Comparison of ENCODE assay signal across 18 mouse cellular contexts in genomic region chr11:119552301-119552700, GRCm38 (mm10). TPM values are rescaled to one million over a fixed set of nuclear protein-coding genes. Genes with fewer than 3 reads are reported as not detected.
A peak's percentile ranks its signal among the peaks of the same experiment; 100 is the strongest.
DNase-seq lines count a peak whose midpoint lies in the region; ATAC-seq and TF ChIP-seq lines count a peak whose summit lies in the region.
"Had no signal": no experiment of that assay in that cellular context is flagged by ENCODE, and none has a peak within 500 bp of the region (broad histone marks: within the 10 kb centered on the region; RNA-seq: fewer than 3 reads in every experiment).

No protein-coding gene starts in this region.

- WGBS in hindbrain, embryonic 11.5 days: 45% methylated on average over 1 of the region's 1 CpGs
- 41% methylated on average over 1 of the region's 1 CpGs for WGBS in hindbrain, postnatal 0 days
- WGBS in midbrain, embryonic 11.5 days: 53% methylated on average over 1 of the region's 1 CpGs
- WGBS in midbrain, embryonic 10.5 days: 55% methylated on average over 1 of the region's 1 CpGs
- WGBS in limb, embryonic 10.5 days: 52% methylated on average over 1 of the region's 1 CpGs

- no peaks in the 10 kb centered on the region for H3K36me3 ChIP-seq in hindbrain, embryonic 11.5 days (ENCODE audit: control insufficient read depth, insufficient read depth, low read length)
- no peaks in the 10 kb centered on the region for H3K36me3 ChIP-seq in hindbrain, postnatal 0 days (ENCODE audit: insufficient read depth, low read length)
- no peaks in the 10 kb centered on the region for H3K36me3 ChIP-seq in midbrain, embryonic 11.5 days (ENCODE audit: control insufficient read depth, insufficient read depth, low read length)
- H3K36me3 ChIP-seq in midbrain, embryonic 10.5 days: no peaks in the 10 kb centered on the region
- no peaks in the 10 kb centered on the region for H3K36me3 ChIP-seq in limb, embryonic 10.5 days
- H3K36me3 ChIP-seq: heart, embryonic 15.5 days; hindbrain, embryonic 12.5 days; limb, embryonic 15.5 days had no signal

- 0 out of 2 replicates have a peak overlapping the region, but pooled peaks have one; percentile 13 for H3K27ac ChIP-seq in hindbrain, embryonic 11.5 days (ENCODE audit: low read depth, low read length)
- H3K27ac ChIP-seq in hindbrain, postnatal 0 days: no peak overlapping the region
- no peak overlapping the region for H3K27ac ChIP-seq in midbrain, embryonic 11.5 days (ENCODE audit: low read depth, low read length)
- H3K27ac ChIP-seq in midbrain, embryonic 10.5 days (replicated peaks): no peak overlapping the region
- H3K27ac ChIP-seq in limb, embryonic 10.5 days: no peak overlapping the region
- H3K27ac ChIP-seq: heart, embryonic 15.5 days; hindbrain, embryonic 12.5 days; limb, embryonic 15.5 days had no signal

- H3K4me2 ChIP-seq in hindbrain, embryonic 11.5 days (replicated peaks; ENCODE audit: low read depth, low read length): no peak overlapping the region
- no peak overlapping the region for H3K4me2 ChIP-seq in hindbrain, postnatal 0 days (ENCODE audit: low read depth, low read length)
- H3K4me2 ChIP-seq in midbrain, embryonic 11.5 days: no peak overlapping the region
- H3K4me2 ChIP-seq: heart, embryonic 15.5 days; hindbrain, embryonic 12.5 days; limb, embryonic 15.5 days had no signal

- ATAC-seq in hindbrain, embryonic 11.5 days (ENCODE audit: low FRiP score): no peak
- ATAC-seq in hindbrain, postnatal 0 days: no peak
- no peak for ATAC-seq in midbrain, embryonic 11.5 days (ENCODE audit: low FRiP score)
- ATAC-seq in megakaryocyte progenitor cell, adult 5-6 weeks (replicated peaks; ENCODE audit: poor library complexity): peak; percentile 43
- ATAC-seq: forebrain, postnatal 0 days; inflammation-experienced regulatory T-cells, adult 6 months had no signal

- no peaks in the 10 kb centered on the region for H3K9me3 ChIP-seq in hindbrain, embryonic 11.5 days (ENCODE audit: control insufficient read depth, low read length)
- no peaks in the 10 kb centered on the region for H3K9me3 ChIP-seq in hindbrain, postnatal 0 days (ENCODE audit: low read length)
- no peaks in the 10 kb centered on the region for H3K9me3 ChIP-seq in midbrain, embryonic 11.5 days (ENCODE audit: control insufficient read depth, low read length)
- H3K9me3 ChIP-seq in midbrain, embryonic 10.5 days (replicated peaks): no peaks in the 10 kb centered on the region
- H3K9me3 ChIP-seq in limb, embryonic 10.5 days (replicated peaks): no peaks in the 10 kb centered on the region
- H3K9me3 ChIP-seq: heart, embryonic 15.5 days; hindbrain, embryonic 12.5 days; limb, embryonic 15.5 days had no signal

- H3K4me1 ChIP-seq in hindbrain, embryonic 11.5 days (replicated peaks; ENCODE audit: control insufficient read depth, insufficient read depth, low read length): peaks cover 21% of the 10 kb centered on the region
- H3K4me1 ChIP-seq in hindbrain, postnatal 0 days (ENCODE audit: insufficient read depth, low read length): peaks cover 27% of the 10 kb centered on the region
- H3K4me1 ChIP-seq in midbrain, embryonic 11.5 days (ENCODE audit: control insufficient read depth, insufficient read depth, low read length): peaks cover 20% of the 10 kb centered on the region
- H3K4me1 ChIP-seq in midbrain, embryonic 10.5 days: peaks cover 33% of the 10 kb centered on the region
- peaks cover 28% of the 10 kb centered on the region for H3K4me1 ChIP-seq in limb, embryonic 10.5 days

- peaks cover 46% of the 10 kb centered on the region for H3K27me3 ChIP-seq in hindbrain, embryonic 11.5 days (ENCODE audit: control insufficient read depth, insufficient read depth, low read length)
- H3K27me3 ChIP-seq in hindbrain, postnatal 0 days (ENCODE audit: insufficient read depth, low read length): no peaks in the 10 kb centered on the region
- peaks cover 48% of the 10 kb centered on the region for H3K27me3 ChIP-seq in midbrain, embryonic 11.5 days (ENCODE audit: control insufficient read depth, insufficient read depth, low read length)
- peaks cover 100% of the 10 kb centered on the region for H3K27me3 ChIP-seq in midbrain, embryonic 10.5 days (ENCODE audit: low read depth, poor library complexity, severe bottlenecking)
- peaks cover 99% of the 10 kb centered on the region for H3K27me3 ChIP-seq in limb, embryonic 10.5 days (ENCODE audit: low read depth, poor library complexity, severe bottlenecking)

- TF ChIP-seq CTCF in hindbrain, postnatal 0 days (IDR thresholded peaks at IDR 0.05; ENCODE audit: low read depth): no peak

- no peak overlapping the region for H3K4me3 ChIP-seq in hindbrain, embryonic 11.5 days (ENCODE audit: low read depth, low read length)
- no peak overlapping the region for H3K4me3 ChIP-seq in hindbrain, postnatal 0 days (ENCODE audit: low read length)
- H3K4me3 ChIP-seq in midbrain, embryonic 11.5 days (ENCODE audit: low read depth, low read length): no peak overlapping the region
- no peak overlapping the region for H3K4me3 ChIP-seq in midbrain, embryonic 10.5 days
- H3K4me3 ChIP-seq in limb, embryonic 10.5 days: no peak overlapping the region
- H3K4me3 ChIP-seq: heart, embryonic 15.5 days; hindbrain, embryonic 12.5 days; limb, embryonic 15.5 days had no signal

- H3K9ac ChIP-seq in hindbrain, embryonic 11.5 days (ENCODE audit: low read depth, low read length): no peak overlapping the region
- no peak overlapping the region for H3K9ac ChIP-seq in hindbrain, postnatal 0 days (replicated peaks; ENCODE audit: low read length)
- no peak overlapping the region for H3K9ac ChIP-seq in midbrain, embryonic 11.5 days (ENCODE audit: low read length)
- H3K9ac ChIP-seq: forebrain, postnatal 0 days; heart, embryonic 15.5 days; hindbrain, embryonic 12.5 days; limb, embryonic 15.5 days had no signal

- no peak for DNase-seq in hindbrain, embryonic 11.5 days (ENCODE audit: low spot score)
- no peak for DNase-seq in hindbrain, postnatal 0 days (ENCODE audit: low spot score)
- peak; percentile 44 for DNase-seq in midbrain, embryonic 11.5 days (ENCODE audit: low spot score, missing footprints)
- no peak for DNase-seq in midbrain, embryonic 10.5 days (ENCODE audit: low spot score)
- peak; percentile 53 for DNase-seq in Muller cell, postnatal 12 days (ENCODE audit: inconsistent ontology term)
- no peak for DNase-seq in limb, embryonic 10.5 days (ENCODE audit: low spot score)
- DNase-seq: adrenal gland, postnatal 14 days; embryo, embryonic 11 days; forebrain, postnatal 0 days; heart, adult 11 months; kidney, adult 2 months; kidney, postnatal 10 days; layer of hippocampus, postnatal 36 days had no signal

RNA-seq across cellular contexts. Expression of gene Nptx1, which starts 4.7 kb away (rescaled TPM):
- polyA plus RNA-seq in hindbrain, embryonic 11.5 days (2014; fragmentation: Nextera tagmentation; extraction: Ambion mirVana): 8.7 and 11.2 TPM in 2 replicates
- total RNA-seq in hindbrain, postnatal 0 days (2014; rRNA removed): 27.0 and 29.0 TPM in 2 replicates
- polyA plus RNA-seq in hindbrain, postnatal 0 days (2015; fragmentation: Nextera tagmentation; extraction: Ambion mirVana): 9.4 and 10.1 TPM in 2 replicates
- polyA plus RNA-seq in midbrain, embryonic 11.5 days (2014; fragmentation: Nextera tagmentation; extraction: Ambion mirVana): 2.5 and 3.0 TPM in 2 replicates
- 1.1 and 1.6 TPM in 2 replicates for polyA plus RNA-seq in midbrain, embryonic 10.5 days (2016; fragmentation: Nextera tagmentation; extraction: Ambion mirVana)
- total RNA-seq in megakaryocyte progenitor cell, adult 5-6 weeks (2015): not detected in 2 replicates
- not detected in 2 replicates for total RNA-seq in megakaryocyte progenitor cell, adult 5-6 weeks (2017)
- 0.25 and 0.36 TPM in 2 replicates for polyA plus RNA-seq in limb, embryonic 10.5 days (2016; fragmentation: Nextera tagmentation; extraction: Ambion mirVana)
- polyA plus RNA-seq: inflammation-experienced regulatory T-cells, adult 6 months had no signal

RNA-seq across cellular contexts. Expression of gene Rptor, which starts 50.4 kb away (rescaled TPM):
- polyA plus RNA-seq in hindbrain, embryonic 11.5 days (2014; fragmentation: Nextera tagmentation; extraction: Ambion mirVana): 10.4 and 12.4 TPM in 2 replicates
- total RNA-seq in hindbrain, postnatal 0 days (2014; rRNA removed): 60.8 and 69.0 TPM in 2 replicates
- 8.6 and 8.7 TPM in 2 replicates for polyA plus RNA-seq in hindbrain, postnatal 0 days (2015; fragmentation: Nextera tagmentation; extraction: Ambion mirVana)
- polyA plus RNA-seq in midbrain, embryonic 11.5 days (2014; fragmentation: Nextera tagmentation; extraction: Ambion mirVana): 8.7 and 11.1 TPM in 2 replicates
- polyA plus RNA-seq in midbrain, embryonic 10.5 days (2016; fragmentation: Nextera tagmentation; extraction: Ambion mirVana): 11.0 and 12.1 TPM in 2 replicates
- 14.0 and 16.1 TPM in 2 replicates for total RNA-seq in megakaryocyte progenitor cell, adult 5-6 weeks (2015)
- 13.2 and 17.8 TPM in 2 replicates for total RNA-seq in megakaryocyte progenitor cell, adult 5-6 weeks (2017)
- 17.4 and 17.9 TPM in 2 replicates for polyA plus RNA-seq in limb, embryonic 10.5 days (2016; fragmentation: Nextera tagmentation; extraction: Ambion mirVana)

Comparison
In these comparisons a context has a peak if more than half of its experiments do, and no peak if none do; other contexts are left out.
1. DNase-seq: peak in midbrain, embryonic 11.5 days (single experiment) and Muller cell, postnatal 12 days (single experiment); none in hindbrain, embryonic 11.5 days (single experiment), hindbrain, postnatal 0 days (single experiment), midbrain, embryonic 10.5 days (single experiment) and limb, embryonic 10.5 days (single experiment).